Mouse (Mus musculus) splenic B cell, adult 2 months (primary cell): Measurements from ENCODE around the gene Pjvk.
"Not testable (repeated sequence)": the region's sequence is repeated elsewhere in the genome, so short reads cannot be mapped to it uniquely, and the experiment has no call there.

Experiments used
- DNase-seq: peaks from one replicate; pipeline ENCODE4 v3.0.0-alpha.2; 2011; ENCODE audit warnings: low read depth, low spot score
- H3K27me3 ChIP-seq: 2 replicates; pipeline ENCODE4 v1.6.1; 2012; ENCODE audit warnings: mild to moderate bottlenecking, low read length, moderate library complexity, mixed read lengths; ENCODE audit not compliant: control insufficient read depth, poor library complexity, insufficient read depth, severe bottlenecking
- H3K36me3 ChIP-seq: 2 replicates; pipeline ENCODE4 v1.6.1; 2012; ENCODE audit warnings: mild to moderate bottlenecking, low read length, moderate library complexity, mixed read lengths; ENCODE audit not compliant: control insufficient read depth, poor library complexity, insufficient read depth, severe bottlenecking

Pjvk gene

DNA sequence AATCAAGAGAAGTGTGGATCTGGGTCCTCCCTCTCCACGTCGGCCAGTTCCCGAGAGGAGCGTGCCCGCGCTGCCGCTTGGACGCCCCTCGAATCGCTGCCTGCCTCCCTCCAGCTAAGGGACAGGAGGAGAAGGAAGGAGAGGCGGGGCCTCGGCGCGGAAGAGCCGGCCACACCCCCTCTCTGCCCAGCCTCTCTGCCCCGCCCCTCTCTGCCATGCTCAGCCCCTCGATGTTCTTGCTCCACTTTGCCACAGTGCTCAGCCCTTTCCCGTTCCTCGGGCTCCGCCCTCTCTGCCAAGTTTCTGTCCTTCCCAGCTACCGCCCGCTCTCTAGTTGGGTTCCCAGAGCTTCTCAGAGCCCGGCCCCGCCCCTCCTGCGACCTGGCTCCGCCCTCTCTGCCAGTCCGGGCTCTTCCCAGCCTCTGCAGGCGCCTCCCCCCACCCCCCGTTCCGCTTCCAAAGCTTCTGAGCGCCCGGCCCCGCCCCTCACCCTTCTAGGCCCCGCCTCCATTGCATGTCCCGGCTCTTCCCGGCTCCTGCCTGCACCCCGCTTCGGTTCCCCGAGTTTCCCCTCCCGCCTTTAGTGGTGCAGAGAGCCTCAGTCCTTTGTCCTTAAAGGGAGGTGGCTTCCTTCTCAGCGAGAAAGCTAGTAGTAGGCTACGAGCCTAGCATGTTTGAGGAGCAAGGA is at the start of gene Pjvk, which contains the start of gene Prkra:
Pjvk (plus strand) TSS at position 594 of the 688 bp plus-strand sequence.
Prkra (minus strand) TSS at position 133 of the 688 bp plus-strand sequence.
- peak; percentile 81 for DNase-seq
- Histone ChIP-seq H3K27me3 (no peaks in the 10 kb centered on the region), H3K36me3 (no peaks in the 10 kb centered on the region)

GRCm38 (mm10) chr2:76599214-76599613 is 49.1 kb upstream of the Pjvk start:
- H3K27me3 ChIP-seq: no peaks in the 10 kb centered on the region
- no peak for DNase-seq
- no peaks in the 10 kb centered on the region for H3K36me3 ChIP-seq

GRCm38 (mm10) chr2:76602256-76602655 is 46.0 kb upstream of the Pjvk start:
- no peaks in the 10 kb centered on the region for H3K36me3 ChIP-seq
- no peak for DNase-seq
- H3K27me3 ChIP-seq: no peaks in the 10 kb centered on the region

DNA sequence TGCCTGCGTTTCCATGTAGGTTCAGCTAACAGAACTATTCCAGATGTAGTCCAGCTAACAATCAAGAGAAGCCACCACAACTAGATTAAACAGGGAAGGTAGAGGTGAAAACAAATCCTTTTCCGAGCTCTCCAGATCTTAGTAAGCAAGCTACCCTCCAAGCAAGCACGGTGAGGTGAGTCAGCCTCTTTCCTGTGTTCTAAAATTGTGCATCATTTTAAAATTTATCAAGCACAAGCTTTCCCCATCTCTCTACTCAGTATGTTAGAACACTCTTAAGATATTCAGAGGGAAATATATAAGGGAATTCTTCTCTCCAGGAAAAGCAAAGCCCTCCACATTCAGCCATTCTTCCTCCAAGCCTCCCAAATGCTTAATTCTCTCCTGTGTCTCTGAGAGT is 41.6 kb upstream of the Pjvk start:
- no peaks in the 10 kb centered on the region for H3K27me3 ChIP-seq
- H3K36me3 ChIP-seq: no peaks in the 10 kb centered on the region
- DNase-seq: no peak

- Histone ChIP-seq H3K27me3 (no peaks in the 10 kb centered on the region), H3K36me3 (no peaks in the 10 kb centered on the region)
- DNase-seq: no peak
Observed at GRCm38 (mm10) chr2:76610326-76611104, 37.8 kb upstream of the Pjvk start.

DNA sequence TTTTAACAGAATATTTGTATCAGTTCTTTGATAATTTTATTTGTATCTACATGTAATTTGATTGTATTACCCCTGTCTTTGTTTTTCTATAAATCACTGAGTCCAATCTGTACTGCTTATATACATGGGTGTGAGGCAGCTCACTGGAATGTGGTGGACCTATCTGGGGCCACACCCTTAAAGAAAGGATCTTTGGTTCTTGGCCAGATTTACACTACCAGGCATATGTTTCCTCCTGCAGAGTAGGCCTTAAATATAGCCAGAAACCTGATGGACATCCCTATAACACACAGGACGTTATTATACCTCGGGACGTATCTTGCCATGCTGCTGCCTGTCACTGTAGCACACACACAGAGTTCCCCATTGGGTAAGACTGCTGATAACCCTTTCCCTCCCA is 36.3 kb upstream of the Pjvk start:
- no peak for DNase-seq
- Histone ChIP-seq H3K36me3 (no peaks in the 10 kb centered on the region), H3K27me3 (no peaks in the 10 kb centered on the region)

- Histone ChIP-seq H3K27me3 (no peaks in the 10 kb centered on the region), H3K36me3 (no peaks in the 10 kb centered on the region)
- peak; percentile 32 for DNase-seq
Observed at GRCm38 (mm10) chr2:76618078-76618477, 30.2 kb upstream of the Pjvk start.

- DNase-seq: no peak
- Histone ChIP-seq H3K36me3 (no peaks in the 10 kb centered on the region), H3K27me3 (no peaks in the 10 kb centered on the region)
Observed at GRCm38 (mm10) chr2:76620188-76620587, 28.1 kb upstream of the Pjvk start.

DNA sequence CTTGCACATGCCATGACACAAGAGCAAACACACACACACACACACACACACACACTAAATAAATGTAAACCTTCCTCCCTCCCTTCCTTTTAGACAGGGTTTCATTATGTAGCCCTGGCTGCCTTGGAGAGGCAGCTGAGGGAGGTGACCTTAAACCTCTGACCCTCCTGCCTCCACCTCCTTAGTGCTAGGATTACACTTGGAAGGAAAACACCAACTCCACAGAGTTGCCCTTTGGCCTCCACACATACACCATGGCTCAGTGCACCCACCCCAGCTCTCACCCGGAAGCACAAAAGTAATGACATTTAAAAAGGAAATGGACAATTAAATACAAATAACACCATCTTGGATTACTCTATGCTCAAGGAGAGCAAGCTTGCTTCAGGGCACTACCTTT is 26.6 kb upstream of the Pjvk start:
- Histone ChIP-seq H3K36me3 (no peaks in the 10 kb centered on the region), H3K27me3 (no peaks in the 10 kb centered on the region)
- DNase-seq: no peak

GRCm38 (mm10) chr2:76622316-76622715 is 26.0 kb upstream of the Pjvk start:
- not testable (repeated sequence) for H3K36me3 ChIP-seq, DNase-seq, H3K27me3 ChIP-seq

DNA sequence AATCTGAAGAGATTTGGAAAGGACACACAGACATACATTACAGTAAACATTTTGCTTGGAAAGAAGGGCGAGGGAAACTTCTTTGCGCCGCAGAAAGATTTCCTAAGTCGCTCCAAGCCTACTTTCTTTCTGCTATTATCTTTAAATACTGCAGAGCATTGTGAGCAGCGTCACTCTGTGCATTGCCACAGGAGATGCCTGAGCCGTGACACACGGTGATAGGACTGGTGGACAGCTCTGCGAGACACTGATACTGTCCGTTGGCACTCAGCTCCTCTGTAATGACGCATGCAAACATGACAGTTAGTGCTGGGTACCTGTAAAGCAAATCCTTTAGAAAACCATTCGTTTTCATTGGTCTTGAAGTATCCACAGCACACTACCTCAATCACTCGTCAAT is 18.0 kb upstream of the Pjvk start:
- DNase-seq: no peak
- Histone ChIP-seq H3K36me3 (no peaks in the 10 kb centered on the region), H3K27me3 (no peaks in the 10 kb centered on the region)

- DNase-seq: no peak
- H3K36me3 ChIP-seq: no peaks in the 10 kb centered on the region
- no peaks in the 10 kb centered on the region for H3K27me3 ChIP-seq
Observed at GRCm38 (mm10) chr2:76631600-76631999, 16.7 kb upstream of the Pjvk start.

DNA sequence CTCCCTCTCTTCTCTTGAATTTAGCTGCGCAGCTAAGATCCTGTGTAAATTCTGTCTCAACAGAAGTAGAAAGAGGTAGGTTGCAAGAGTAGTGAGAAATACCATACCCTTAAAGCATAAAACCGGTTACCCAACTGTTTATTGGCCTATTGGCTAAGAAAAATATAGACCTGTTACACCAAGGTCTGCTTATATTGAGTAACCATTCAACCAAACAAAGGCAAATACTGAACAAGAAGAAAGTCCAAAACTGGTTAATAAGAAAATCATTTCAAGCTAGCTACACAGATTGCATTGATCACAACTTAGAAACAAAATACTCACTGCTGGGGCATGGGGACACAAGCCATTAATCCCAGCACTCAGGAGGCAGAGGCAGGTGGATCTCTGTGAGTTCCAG is 8.6 kb upstream of the Pjvk start:
- Histone ChIP-seq H3K27me3 (no peaks in the 10 kb centered on the region), H3K36me3 (no peaks in the 10 kb centered on the region)
- DNase-seq: no peak

DNA sequence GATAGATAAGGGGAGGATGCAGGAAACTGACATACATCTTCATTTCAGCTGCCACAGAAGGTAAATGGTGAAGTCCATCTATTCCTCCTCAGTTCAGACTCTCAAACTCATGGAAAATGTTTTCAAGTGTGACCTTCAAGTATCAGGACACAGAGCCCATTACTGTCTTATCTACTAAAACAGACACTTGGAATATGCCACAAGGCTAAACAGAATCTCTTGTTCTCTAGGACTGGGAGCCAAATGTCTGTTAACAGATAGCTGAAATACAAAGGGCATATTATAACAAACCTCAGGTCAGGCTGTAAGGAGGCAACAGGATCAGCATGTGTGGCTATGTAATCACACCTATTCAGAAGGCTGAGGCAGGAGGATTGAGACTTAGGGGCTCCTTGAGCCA is 4.5 kb upstream of the Pjvk start:
- H3K36me3 ChIP-seq: no peaks in the 10 kb centered on the region
- no peak for DNase-seq
- H3K27me3 ChIP-seq: no peaks in the 10 kb centered on the region

DNA sequence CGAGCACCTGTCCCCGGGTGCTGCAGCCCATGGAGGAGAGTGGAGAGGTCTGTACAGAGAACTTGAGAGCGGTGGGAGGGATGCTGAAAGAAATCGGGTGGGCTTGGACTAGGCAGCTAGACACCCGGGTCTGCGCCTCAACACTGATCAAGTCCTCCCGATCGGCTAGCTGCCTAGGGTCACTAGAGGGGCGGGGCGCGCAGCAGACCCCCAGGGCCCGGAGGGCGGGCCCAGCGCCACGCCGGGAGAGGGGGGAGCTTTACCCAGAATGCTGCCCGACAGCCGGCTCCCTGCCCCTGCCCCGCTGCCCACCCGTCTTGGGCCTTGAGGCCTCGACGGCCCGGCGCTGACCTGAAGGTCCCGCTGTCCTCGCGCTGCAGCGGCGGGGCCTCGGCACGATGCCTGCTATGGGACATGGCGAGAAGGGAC is 821 bp upstream of the Pjvk start:
- peak; percentile 18 for DNase-seq
- Histone ChIP-seq H3K36me3 (no peaks in the 10 kb centered on the region), H3K27me3 (no peaks in the 10 kb centered on the region)
